Mouse (Mus musculus) heart, postnatal 4 days (tissue): Measurements from ENCODE around the gene Adam15. TPM values are rescaled to one million over a fixed set of nuclear protein-coding genes. Genes with fewer than 3 reads are reported as not detected.

Experiments
- DNase-seq: peaks from one replicate; pipeline ENCODE4 v3.0.0; 2021
- total RNA-seq, 2 experiments: library from RNA; stranded (reverse); gene quantifications; 2 replicates each; pipeline ENCODE4 v1.2.3; 2021

Adam15 gene
- total RNA-seq, 2 experiments from 2014 or later: 93.6 to 95.2 TPM

DNA sequence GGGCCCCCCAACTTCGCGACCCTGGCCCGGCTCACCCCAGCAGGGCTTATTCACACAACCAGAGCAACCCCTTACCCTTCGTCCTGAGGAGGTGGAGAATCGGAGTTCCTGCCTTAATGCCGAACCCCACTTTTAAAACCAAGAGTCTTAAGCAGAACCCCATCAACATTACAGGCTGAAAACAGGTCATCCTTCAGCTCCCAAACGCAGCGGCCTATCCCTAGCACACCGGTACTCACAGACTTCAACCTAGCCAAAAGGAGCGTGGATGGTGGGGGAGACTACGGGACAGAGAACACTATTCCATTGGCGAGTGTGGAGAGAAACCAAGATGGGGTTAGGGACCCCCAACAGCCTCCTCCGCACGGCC, 27.7 kb downstream of the Adam15 start:
- DNase-seq: no peak

DNA sequence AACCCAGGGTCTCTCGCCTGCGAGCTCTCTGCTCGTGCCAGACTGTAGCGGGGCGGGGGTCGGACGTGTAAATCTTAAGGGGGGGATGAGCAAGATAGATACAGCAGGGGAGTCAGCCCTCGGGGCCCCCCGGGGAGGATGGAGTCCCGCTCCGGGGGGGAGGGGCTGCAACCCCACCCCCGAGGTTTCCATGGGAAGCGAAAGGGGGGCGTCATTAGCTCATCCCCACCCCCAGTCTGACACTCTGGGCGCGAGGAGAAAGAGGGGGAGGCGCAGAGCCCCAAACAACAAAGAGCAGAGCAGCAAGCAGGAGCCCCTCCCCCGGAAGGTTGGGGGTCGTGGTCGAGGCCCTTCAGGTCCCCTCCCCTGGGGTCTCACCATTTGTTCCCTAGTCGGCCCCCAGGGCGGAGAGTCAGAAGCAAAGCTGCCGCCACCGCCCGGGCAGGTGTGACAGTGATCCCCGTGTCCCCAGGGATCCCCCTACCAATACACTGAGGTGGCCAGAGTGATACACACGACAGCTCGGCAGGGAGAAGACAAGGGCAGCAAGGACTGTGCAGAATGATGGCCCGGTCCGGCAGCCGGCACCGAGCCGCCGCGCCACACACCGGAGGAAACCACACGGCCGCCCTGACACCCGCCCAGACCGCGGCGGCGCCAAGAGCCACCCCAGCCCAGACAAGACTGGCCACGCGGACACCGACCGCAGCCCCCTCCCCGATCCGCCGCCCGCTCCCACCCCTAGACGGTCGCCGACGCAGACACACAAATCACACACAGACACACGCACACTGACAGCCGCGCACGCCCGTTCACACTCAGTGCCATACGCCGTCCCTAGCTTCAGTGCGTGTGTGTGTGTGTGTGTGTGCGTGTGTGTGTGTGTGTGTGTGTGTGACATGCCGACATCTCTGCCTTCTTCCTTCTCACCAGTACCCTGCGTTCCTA, 28.3 kb downstream of the Adam15 start:
- DNase-seq: peak; percentile 22

- peak; percentile 28 for DNase-seq
Measured at GRCm38 (mm10) chr3:89320581-89321182, 29.1 kb downstream of the Adam15 start.

- DNase-seq: peak; percentile 22
Measured at GRCm38 (mm10) chr3:89319591-89320350, 30.0 kb downstream of the Adam15 start.

- DNase-seq: no peak
Measured at GRCm38 (mm10) chr3:89318971-89319590, 30.7 kb downstream of the Adam15 start.

DNA sequence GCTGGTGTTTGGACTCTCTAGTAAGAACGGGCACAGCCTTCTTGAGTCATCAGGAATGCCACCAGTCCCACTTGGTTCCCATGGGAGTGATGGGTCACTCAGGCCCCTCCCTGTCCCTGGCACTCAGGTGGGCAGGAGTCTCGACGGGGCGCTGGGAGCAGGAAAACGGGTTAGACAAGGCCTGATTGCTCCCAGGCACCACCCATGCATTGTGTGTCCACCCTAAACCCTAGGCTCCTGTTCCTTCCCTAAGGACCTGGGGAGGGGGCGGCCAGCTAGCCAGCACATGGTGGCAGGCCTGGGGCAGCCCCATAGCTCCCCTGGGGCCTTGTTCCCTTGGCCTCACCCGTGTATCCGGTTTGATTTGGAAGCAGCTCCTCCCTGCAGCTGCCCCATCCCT, 31.5 kb downstream of the Adam15 start:
- DNase-seq: no peak

DNA sequence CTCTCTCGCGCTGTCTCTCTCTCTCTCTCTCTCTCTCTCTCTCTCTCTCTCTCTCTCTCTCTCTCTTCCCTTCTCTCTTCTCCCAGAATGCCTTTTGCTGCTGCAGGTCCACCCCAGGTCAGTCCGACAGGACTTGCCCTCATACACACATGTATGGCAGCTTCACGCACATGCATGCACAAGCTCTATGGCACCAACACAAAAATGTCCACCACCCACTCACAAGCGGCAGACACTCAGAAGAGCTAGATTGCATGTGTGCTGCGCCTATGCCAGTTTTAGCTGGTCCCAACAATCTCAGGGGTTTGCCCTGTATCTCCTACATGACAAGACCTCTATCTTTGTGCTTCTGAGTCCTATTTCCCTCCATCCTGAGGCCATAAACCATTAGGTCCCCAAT, 32.5 kb downstream of the Adam15 start:
- DNase-seq: no peak

DNA sequence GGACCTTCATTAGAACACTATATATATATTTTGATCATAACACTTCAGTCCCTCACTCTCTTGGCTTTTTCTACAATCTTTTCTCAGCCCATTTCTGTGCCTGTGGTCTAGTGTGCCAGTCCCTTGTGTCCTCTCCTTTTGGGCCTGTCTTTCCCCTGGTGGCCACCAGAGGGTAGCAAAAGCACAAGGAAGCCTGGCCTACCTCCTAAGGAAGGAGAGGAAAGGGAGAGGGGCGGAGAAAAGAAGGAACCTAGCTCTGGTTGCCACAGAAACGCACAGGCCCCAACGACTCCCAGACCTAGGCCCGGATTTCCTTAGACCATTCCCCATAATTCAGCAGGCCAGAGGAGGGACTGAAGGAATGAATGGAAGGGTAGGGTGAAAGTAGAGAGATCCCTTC, 33.0 kb downstream of the Adam15 start:
- peak; percentile 91 for DNase-seq

DNA sequence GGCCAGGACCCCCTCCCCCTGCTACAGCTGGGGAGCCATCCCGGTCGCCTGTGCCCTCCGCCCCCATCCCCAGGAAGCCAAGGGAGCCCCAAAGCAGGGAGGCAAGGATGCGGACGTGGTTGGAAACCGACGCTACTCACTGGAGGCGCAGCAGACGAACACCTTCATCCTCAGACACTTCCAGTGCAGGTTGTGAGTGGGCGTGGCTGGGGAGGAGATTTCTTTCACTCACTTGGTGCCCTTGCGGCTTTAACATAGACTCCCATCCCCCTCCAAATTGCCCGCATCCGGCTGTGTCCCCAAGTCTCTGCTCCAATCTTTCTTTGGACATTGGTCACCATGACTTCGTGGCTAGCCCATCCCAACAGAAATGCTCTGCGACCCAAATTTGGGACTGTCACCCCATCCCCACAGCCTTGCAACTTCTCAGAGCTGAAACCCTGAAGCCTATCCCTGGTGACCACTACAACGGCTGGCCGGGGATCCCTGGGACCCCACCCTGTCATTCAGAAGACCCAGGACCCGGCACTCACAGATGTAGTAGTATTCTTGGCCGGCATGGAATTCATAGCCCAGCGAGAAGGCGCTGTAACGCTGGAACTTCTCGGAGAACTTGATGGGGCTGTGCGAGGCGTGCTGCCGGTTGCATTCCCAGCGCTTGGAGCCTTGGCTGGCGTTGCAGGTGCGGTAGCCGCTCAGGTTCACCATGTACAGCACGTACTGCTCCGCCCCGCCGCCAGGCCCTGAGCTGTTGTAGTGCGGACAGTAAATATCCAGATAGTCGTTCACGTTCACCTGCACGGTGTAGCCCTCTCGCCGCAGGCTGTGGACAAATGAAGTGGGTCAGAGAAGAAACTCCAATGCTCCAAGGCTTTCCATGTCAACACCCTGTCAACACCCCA, 33.6 kb downstream of the Adam15 start:
- no peak for DNase-seq

DNA sequence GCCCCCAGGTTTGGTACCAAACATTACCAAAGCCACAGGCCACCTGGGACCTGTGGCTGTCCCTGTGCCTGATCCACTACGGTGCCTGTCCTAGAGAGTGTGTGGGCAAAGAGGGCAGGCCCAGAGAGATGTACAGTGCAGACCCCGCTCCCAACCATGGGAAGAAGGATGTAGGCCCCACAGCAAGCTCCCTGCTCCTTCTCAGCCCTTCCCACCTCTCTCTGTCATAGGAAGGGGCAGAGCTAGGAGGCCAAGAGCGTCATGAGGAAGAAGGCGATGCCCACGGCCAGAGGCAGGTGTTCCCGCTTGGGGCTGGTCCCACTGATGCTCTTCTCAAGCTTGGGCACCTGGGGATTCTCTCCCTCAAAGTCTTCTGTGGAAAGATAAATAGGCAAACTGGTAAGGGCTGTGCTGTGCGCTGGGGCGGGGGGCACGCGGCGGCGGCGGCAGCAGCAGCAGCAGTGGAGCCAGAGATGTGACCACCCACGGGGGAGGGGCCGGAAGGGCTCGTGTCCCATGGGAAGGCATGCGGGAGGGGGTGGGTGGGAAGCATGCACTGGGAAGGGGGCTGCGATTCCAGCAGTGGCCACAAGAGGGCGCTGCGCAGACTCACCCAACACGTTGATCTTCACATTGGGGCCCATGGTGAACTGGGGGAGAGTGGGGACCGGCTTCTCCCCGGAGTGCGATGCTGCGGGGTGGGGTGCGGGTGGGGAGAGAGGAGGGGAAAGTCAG, 34.4 kb downstream of the Adam15 start:
- DNase-seq: peak; percentile 92

DNA sequence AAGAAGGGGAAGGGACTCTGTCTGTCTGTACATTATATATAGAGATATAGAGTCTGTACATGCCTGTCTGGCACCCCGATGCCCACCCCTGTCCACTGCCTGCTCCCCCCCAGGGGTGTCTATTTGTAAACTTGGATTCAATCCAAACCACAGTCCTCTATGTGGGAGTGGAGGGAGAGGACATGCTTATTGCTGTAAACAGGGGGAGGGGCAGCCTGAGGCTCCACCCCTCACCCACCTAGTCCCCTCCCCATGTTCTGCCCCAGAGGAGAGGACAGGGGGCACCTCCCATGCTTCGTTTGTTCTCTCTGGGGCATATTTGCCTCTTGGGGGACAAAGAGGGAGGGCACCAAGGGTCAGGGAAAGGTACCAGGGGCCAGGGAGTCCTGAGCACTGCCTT, 35.0 kb downstream of the Adam15 start:
- no peak for DNase-seq

DNA sequence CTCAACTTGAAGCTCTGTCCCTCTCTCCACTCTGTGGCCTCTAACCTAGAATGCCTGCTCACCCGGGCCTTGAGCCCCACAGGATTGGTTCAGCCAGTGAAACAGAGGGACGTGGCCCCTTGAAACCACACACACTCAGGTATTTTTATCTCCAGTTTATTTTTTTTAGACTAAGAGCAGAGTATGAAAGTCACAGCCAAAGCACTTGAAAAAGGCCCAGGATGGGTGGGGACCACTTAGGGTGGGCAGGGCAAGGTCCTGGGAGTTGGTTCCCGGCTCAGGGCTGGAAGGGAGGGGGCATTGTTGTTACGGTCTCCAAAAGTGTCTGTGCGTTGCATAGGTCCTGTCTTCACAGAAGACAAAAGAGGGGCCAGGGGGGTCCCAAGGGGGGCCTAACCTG, 35.5 kb downstream of the Adam15 start:
- no peak for DNase-seq

- DNase-seq: peak; percentile 79
Measured at GRCm38 (mm10) chr3:89308089-89308488, 41.7 kb downstream of the Adam15 start.

- no peak for DNase-seq
Measured at GRCm38 (mm10) chr3:89305551-89306325, 44.1 kb downstream of the Adam15 start.

DNA sequence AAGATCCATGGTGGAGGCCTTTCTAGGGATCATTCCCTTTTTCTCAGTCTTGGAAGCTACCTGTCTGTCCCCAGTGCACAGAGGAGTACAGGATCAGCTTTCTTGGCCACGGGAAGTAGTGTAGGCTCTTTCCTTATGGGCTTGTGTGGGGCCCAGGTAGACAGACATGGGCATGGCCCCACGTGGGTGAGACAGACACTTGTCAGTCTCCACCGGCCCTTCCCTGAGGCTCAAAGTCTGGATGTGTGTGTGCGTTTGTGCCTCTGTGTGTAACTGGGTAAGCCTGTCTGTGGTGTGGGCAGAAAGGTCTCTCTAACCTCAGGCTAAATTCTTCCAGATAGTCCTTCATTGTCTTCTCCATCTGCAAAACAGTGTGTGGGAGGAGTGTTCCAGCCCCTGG, 44.7 kb downstream of the Adam15 start:
- DNase-seq: no peak

DNA sequence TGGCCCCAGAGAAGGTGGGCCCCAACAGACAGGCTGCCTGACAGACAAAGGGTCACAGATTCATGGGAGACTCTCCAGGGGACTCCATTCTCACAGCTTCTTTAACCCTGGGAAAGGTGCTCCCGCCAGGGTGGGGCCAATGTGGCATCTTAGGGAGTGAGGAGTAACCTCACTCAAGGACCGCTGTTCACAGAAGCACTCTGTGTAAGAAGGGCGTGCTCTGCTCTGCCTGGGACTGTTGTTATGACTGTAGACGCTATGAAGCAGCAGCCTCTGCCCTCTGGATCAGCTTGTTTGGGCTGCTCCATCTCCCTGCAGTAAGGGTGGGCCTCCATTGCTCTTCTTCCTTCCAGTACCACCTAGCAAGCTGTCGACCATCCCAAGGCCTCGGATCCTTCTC, 45.4 kb downstream of the Adam15 start:
- DNase-seq: no peak

- DNase-seq: no peak
Measured at GRCm38 (mm10) chr3:89300514-89300913, 49.3 kb downstream of the Adam15 start.

GRCm38 (mm10) chr3:89300071-89300470, 49.7 kb downstream of the Adam15 start:
- no peak for DNase-seq

GRCm38 (mm10) chr3:89299499-89299898, 50.3 kb downstream of the Adam15 start:
- DNase-seq: peak; percentile 27

DNA sequence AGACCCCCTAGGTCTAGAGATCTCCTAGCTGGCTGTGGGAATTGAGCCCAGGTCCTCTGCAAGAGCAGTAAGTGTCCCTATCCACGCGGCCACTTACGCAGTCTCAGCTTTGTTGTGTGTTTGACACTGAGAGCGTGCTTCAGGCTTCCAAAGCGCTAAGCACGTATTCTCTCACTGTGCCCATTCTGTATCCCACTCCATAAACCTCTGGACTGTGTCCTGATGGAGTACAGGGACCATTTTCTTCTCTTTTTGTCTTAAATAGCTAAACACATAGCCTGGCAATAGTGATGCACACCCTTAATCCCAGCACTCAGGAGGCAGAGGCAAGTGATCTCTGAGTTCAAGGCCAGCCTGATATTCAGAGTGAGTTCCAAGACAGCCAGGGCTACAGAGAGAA, 50.9 kb downstream of the Adam15 start:
- DNase-seq: no peak
